Mouse (Mus musculus): Measurements from ENCODE around the gene Traf3ip3.

The Traf3ip3 gene

DNA sequence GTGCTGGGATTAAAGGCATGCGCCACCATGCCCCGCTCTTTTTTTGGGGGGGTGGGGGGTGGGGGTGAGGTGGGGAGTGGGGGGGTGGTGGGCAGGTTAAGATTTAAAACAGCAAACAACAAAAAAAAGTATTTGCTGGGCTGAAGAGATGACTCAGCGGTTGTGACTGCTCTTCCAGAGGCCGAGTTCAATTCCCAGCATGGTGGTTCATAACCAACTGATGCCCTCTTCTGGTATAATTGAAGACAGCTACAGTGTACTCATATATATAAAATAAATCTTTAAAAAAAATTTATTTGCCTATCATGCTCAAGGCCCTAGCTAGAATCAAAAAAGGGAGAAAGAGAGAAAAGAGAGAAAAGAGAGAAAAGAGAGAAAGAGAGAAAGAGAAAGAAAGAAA, 75.7 kb downstream of the Traf3ip3 start:
- DNase-seq (ENCODE audit: low spot score): peak; percentile 47

All from MN1 (cell line).